Mouse (Mus musculus): ENCODE measurements around the gene Sap30l. TPM values are rescaled to one million over a fixed set of nuclear protein-coding genes. Genes with fewer than 3 reads are reported as not detected.
"Not testable (repeated sequence)": the region's sequence is repeated elsewhere in the genome, so short reads cannot be mapped to it uniquely, and the experiment has no call there.

Sap30l gene
- polyA plus RNA-seq, 1 experiment, result 21.0 TPM

DNA sequence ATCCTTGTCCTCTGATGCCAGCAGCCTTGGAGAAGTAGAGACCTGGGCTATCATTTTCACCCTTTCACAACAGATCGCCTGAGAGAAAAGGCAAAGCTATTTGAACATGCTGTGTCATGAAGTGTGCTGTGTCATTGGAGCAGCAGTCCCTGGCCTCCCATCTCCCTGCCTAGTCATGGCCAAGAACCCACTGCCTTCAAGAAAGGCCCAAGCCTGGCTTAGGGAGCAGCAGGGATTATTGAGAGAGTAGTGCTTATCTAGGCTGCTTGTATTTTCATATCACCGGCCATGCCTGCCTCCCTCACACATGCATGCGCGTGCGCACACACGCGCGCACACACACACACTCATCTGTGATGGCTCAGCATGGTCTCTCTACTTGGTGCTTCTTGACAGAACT is 10.8 kb downstream of the Sap30l start:
- Histone ChIP-seq H3K27ac (ENCODE audit: insufficient read depth, low read length) (no peak overlapping the region), H3K4me1 (ENCODE audit: control insufficient read depth, insufficient read depth, low read length) (no peaks in the 10 kb centered on the region), H3K4me3 (ENCODE audit: insufficient read depth, low read length) (no peak overlapping the region)
- no peak for TF ChIP-seq POLR2A (IDR thresholded peaks at IDR 0.05; ENCODE audit: low read depth, low read length)
- no peak for TF ChIP-seq CTCF (IDR thresholded peaks at IDR 0.05; ENCODE audit: borderline replicate concordance, insufficient read depth, low read length)

DNA sequence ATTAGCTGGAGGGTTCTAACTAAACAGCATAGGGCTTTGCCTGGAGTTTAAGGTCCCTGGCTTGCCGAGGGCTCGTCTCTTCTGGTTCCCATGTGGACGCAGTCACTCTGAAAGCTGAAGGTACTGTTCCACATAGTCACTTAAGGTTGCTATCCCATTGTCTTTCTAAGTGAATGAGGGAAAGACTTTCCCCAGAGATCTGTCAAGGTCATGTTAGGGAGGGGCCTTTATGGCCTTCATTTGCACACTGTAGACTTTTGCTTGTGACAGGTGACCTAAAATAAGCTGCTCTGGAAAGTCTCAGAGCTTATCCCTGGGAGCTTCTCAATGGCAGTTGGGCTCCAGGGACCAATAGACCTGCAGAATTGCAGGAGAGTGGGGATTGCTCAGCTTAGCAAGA is 12.2 kb downstream of the Sap30l start:
- H3K4me3 ChIP-seq (ENCODE audit: insufficient read depth, low read length), result no peak overlapping the region
- TF ChIP-seq CTCF (IDR thresholded peaks at IDR 0.05; ENCODE audit: borderline replicate concordance, insufficient read depth, low read length) (no peak), POLR2A (IDR thresholded peaks at IDR 0.05; ENCODE audit: low read depth, low read length) (no peak)

DNA sequence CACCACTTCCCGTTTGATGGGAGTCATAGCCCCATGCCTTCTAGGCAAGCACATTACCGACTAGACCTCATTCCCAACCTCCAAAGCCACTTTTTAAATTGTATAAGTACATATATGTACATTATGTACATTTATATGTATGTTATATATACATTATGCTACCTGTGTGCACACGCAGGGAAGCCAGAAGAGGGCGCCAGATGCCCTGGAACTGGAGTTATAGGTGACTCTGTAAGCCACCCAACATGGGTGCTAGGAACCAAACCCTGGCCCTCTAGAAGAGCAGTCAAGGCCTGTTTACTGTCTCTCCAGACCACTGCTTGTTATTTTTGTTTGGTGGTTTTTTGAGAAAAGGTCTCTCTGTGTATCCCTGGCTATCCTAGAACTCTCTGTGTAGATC is 16.8 kb downstream of the Sap30l start:
- Histone ChIP-seq H3K27ac (ENCODE audit: insufficient read depth, low read length) (no peak overlapping the region), H3K4me1 (ENCODE audit: control insufficient read depth, insufficient read depth, low read length) (no peaks in the 10 kb centered on the region), H3K4me3 (ENCODE audit: insufficient read depth, low read length) (no peak overlapping the region)
- TF ChIP-seq CTCF (IDR thresholded peaks at IDR 0.05; ENCODE audit: borderline replicate concordance, insufficient read depth, low read length), result no peak
- TF ChIP-seq POLR2A (IDR thresholded peaks at IDR 0.05; ENCODE audit: low read depth, low read length), result no peak

More for the DNA sequence above, 12.2 kb downstream of the Sap30l start:
- H3K27ac ChIP-seq (ENCODE audit: insufficient read depth, low read length), result no peak overlapping the region
- no peaks in the 10 kb centered on the region for H3K4me1 ChIP-seq (ENCODE audit: control insufficient read depth, insufficient read depth, low read length)

DNA sequence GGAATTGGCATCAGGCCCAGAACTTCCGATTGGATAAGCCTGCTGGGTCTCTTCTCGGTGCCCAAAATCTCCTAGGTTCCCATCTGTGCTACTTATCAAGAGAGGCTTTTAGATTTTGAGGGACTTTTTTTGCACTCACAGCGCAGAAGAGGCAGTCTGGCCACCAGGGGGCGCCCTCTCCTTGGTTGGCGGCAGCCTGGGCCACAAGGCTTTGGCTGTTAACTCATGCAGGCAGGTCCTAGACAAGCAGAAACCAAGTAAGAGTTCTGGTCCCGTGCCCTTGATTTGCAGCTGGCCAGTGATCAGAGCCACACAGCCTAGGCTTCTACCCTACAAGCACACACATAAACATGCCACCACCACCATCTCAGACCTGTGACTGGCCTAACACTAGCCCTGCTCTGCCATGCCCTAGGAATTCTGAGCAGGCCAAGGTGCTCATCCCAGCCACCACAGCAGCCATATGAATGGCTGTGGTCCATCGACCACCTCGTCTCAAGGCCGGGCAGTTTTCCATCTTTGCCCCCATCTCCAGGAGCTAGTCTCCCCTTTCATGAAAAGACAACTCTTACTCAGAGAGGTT is 18.7 kb downstream of the Sap30l start:
- TF ChIP-seq POLR2A (IDR thresholded peaks at IDR 0.05; ENCODE audit: low read depth, low read length), result no peak
- peak; percentile 73 for TF ChIP-seq CTCF (IDR thresholded peaks at IDR 0.05; ENCODE audit: borderline replicate concordance, insufficient read depth, low read length)
- H3K4me3 ChIP-seq (ENCODE audit: insufficient read depth, low read length), result no peak overlapping the region
- no peak overlapping the region for H3K27ac ChIP-seq (ENCODE audit: insufficient read depth, low read length)
- no peaks in the 10 kb centered on the region for H3K4me1 ChIP-seq (ENCODE audit: control insufficient read depth, insufficient read depth, low read length)

DNA sequence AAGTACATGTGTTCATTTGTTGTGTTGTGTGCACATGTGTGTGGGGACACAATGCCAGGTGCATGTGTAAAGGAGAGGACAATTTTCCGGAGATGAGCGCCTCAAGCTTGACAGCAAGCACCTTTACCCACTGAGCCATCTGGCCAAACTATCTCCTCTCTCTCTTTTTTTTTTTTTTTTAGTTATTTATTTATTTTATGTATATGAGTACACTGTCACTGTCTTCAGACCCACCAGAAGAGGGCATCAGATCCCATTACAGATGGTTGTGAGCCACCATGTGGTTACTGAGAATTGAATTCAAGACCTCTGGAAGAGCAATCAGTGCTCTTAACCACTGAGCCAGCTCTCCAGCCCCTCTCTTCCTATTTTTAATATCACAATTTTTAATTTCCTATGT is 21.7 kb downstream of the Sap30l start:
- not testable (repeated sequence) for H3K4me1 ChIP-seq (ENCODE audit: control insufficient read depth, insufficient read depth, low read length); H3K27ac ChIP-seq (ENCODE audit: insufficient read depth, low read length); H3K4me3 ChIP-seq (ENCODE audit: insufficient read depth, low read length)

DNA sequence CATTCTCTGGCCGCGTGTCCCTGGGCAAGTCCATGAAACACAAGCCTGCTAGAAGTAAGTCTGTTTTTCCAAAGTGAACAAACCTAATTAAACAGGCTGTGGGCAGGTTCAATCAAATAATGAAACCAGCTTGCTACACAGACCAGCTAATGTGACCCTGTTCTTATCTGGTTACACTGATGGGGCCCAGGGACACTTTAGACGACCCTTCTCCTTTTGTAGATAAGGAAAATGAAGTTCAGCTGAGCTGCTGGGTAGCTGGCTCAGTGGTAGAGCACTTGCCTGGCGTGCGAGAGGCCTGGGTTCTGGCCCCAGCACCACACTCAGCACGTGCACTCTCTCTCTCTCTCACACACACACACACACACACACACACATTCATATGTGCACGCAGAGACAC is 22.3 kb downstream of the Sap30l start:
- TF ChIP-seq POLR2A (IDR thresholded peaks at IDR 0.05; ENCODE audit: low read depth, low read length) (no peak), CTCF (IDR thresholded peaks at IDR 0.05; ENCODE audit: borderline replicate concordance, insufficient read depth, low read length) (no peak)
- no peak overlapping the region for H3K27ac ChIP-seq (ENCODE audit: insufficient read depth, low read length)
- H3K4me1 ChIP-seq (ENCODE audit: control insufficient read depth, insufficient read depth, low read length), result no peaks in the 10 kb centered on the region
- H3K4me3 ChIP-seq (ENCODE audit: insufficient read depth, low read length), result no peak overlapping the region

DNA sequence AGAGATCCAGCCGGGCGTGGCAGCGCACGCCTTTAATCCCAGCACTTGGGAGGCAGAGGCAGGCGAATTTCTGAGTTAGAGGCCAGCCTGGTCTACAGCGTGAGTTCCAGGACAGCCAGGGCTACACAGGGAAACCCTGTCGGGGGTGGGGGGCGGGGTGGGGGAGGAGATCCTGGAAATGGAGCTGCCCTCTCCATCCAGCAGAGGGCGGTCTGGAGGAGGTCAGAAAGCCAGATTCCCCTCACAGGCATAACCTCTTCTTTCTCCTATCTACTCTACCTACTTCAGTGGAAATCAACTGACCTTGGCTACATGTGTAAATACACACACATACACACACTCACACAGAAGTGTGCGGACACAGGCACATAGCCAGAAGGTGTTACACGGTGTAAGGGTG is 23.8 kb downstream of the Sap30l start:
- not testable (repeated sequence) for H3K4me1 ChIP-seq (ENCODE audit: control insufficient read depth, insufficient read depth, low read length); H3K27ac ChIP-seq (ENCODE audit: insufficient read depth, low read length)

DNA sequence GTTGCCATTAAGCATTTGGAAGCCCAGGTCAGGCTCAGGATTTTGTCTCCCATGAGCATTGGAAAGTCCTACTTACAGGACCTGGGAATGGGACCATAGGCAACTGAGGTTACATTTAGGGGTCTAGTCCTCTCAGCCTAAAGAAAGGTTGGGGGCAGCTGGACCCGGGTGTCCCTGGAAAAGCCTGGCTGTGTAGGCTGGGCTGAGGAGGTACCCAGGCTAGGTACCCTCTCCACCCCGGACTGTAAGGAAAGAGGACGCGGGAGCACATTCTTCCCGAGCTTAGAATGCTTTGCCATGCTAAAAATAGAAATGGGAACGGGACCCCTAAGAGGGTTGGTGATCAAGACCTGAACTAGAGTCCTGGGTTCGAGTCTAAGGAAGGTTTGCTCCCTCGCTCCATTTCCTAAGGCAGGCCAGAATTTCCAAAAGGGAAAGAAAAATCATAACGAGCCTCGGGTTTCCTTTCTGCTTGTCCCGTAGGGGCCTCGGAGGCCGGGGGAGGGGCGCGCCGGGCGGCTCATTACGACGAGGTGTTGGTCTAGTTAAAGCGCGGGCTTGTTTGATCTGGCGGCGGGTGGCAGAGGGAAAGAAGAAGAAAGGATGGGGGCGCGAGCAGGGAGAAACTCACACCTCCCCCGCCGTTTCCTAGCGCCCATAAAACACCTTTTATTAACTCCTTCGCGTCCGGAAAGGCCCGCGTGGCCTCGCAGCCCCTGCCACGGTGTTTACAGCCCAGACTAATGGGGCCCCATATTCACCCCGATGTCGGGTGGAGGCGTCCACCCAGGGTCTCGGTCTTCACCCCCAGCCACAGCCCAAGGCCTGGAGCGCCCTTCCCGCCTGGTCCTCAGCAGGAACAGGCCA is 25.8 kb downstream of the Sap30l start:
- no peak overlapping the region for H3K27ac ChIP-seq (ENCODE audit: insufficient read depth, low read length)
- TF ChIP-seq POLR2A (IDR thresholded peaks at IDR 0.05; ENCODE audit: low read depth, low read length) (no peak), CTCF (IDR thresholded peaks at IDR 0.05; ENCODE audit: borderline replicate concordance, insufficient read depth, low read length) (no peak)
- no peak overlapping the region for H3K4me3 ChIP-seq (ENCODE audit: insufficient read depth, low read length)
- H3K4me1 ChIP-seq (ENCODE audit: control insufficient read depth, insufficient read depth, low read length), result no peaks in the 10 kb centered on the region

More for the DNA sequence above, 23.8 kb downstream of the Sap30l start:
- not testable (repeated sequence) for H3K4me3 ChIP-seq (ENCODE audit: insufficient read depth, low read length)

DNA sequence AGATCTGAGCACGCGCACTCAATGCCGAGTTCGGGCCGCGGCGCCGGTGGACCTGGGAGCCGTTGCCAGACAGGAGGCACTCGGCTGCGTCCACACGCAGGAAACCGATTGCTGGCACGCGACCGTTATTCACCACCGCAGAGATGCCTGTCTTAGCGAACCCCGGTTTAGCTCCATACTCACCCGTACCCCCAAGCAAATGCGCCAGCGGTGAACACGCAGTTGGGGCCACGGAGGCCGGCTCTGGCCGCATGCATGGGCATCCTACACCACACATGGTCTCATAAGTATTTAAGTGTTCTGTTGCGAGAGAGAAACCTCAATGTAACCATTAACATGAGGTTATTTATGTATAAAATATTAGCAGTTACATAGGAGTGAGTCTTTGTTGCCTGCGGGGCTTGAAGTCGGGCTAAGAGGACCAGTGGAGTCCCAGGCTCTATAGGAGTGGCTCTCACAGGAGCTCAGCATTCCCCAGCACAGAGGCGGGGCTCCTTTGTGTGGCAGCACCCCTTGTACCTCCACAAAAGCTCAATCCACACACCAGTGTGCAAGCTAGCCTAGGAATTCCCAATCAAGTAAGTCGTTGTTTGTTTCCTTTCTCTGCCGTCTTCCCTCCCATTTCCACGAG is 26.6 kb downstream of the Sap30l start:
- Histone ChIP-seq H3K4me3 (ENCODE audit: insufficient read depth, low read length) (0 out of 2 replicates have a peak overlapping the region, but pooled peaks have one; percentile 2), H3K27ac (ENCODE audit: insufficient read depth, low read length) (no peak overlapping the region), H3K4me1 (ENCODE audit: control insufficient read depth, insufficient read depth, low read length) (no peaks in the 10 kb centered on the region)
- no peak for TF ChIP-seq CTCF (IDR thresholded peaks at IDR 0.05; ENCODE audit: borderline replicate concordance, insufficient read depth, low read length)
- TF ChIP-seq POLR2A (IDR thresholded peaks at IDR 0.05; ENCODE audit: low read depth, low read length), result no peak

All from embryonic fibroblast, embryonic 13.5 days (primary cell).